Mouse (Mus musculus) lung, embryonic 15.5 days (tissue): Measurements from ENCODE around the gene Tcaf3. TPM values are rescaled to one million over a fixed set of nuclear protein-coding genes. Genes with fewer than 3 reads are reported as not detected.

ENCODE experiments used
- ATAC-seq: fragments of 200-750 bp; cut with Nextera tagmentation; 2 replicates; pipeline ENCODE4 v1.8.0; 2017; ENCODE audit warnings: moderate number of reproducible peaks, borderline replicate concordance; ENCODE audit not compliant: low FRiP score, low TSS enrichment; ENCODE audit errors: extremely low read depth
- H3K27ac ChIP-seq: fragments of 300-500 bp; sonication (generic); 2 replicates; pipeline ENCODE4 v1.5.1; 2015; ENCODE audit warnings: moderate library complexity, mild to moderate bottlenecking, inconsistent platforms
- H3K27me3 ChIP-seq: fragments of 300-500 bp; sonication (generic); 2 replicates; pipeline ENCODE4 v1.6.1; 2015; ENCODE audit warnings: inconsistent platforms
- H3K36me3 ChIP-seq: fragments of 300-500 bp; sonication (generic); 2 replicates; pipeline ENCODE4 v1.6.1; 2015; ENCODE audit warnings: inconsistent platforms
- H3K4me1 ChIP-seq: fragments of 300-500 bp; sonication (generic); 2 replicates; pipeline ENCODE4 v1.6.1; 2015; ENCODE audit warnings: inconsistent platforms
- H3K4me2 ChIP-seq: fragments of 300-500 bp; sonication (generic); 2 replicates; pipeline ENCODE4 v1.6.1; 2015; ENCODE audit warnings: inconsistent platforms, mild to moderate bottlenecking, moderate library complexity
- H3K4me3 ChIP-seq: fragments of 300-500 bp; sonication (generic); 2 replicates; pipeline ENCODE4 v1.5.1; 2015; ENCODE audit warnings: mild to moderate bottlenecking, inconsistent platforms
- H3K9ac ChIP-seq: fragments of 300-500 bp; sonication (generic); 2 replicates; pipeline ENCODE4 v1.6.1; 2015; ENCODE audit warnings: inconsistent platforms
- H3K9me3 ChIP-seq: fragments of 300-500 bp; sonication (generic); 2 replicates; pipeline ENCODE4 v1.6.1; 2016; ENCODE audit warnings: inconsistent platforms
- WGBS: fragments of 180-500 bp; shearing (Covaris S2); methylation state at CpG from one replicate; pipeline ENCODE4 v1.1.7; 2015; 5-methylcytosine and 5-hydroxymethylcytosine counted together
- polyA plus RNA-seq: library from polyadenylated mRNA; unstranded; fragments of >200 nt; fragmentation: Nextera tagmentation; extraction: Ambion mirVana; gene quantifications from 2 replicates; pipeline ENCODE4 v1.2.1, GENCODE M21; 2015

The Tcaf3 gene
- polyA plus RNA-seq, 1 experiment from 2014 or later, result not detected

- peaks cover 22% of the 10 kb centered on the region; the same call in 1 of the 2 replicates for H3K4me1 ChIP-seq
- H3K27me3 ChIP-seq, result no peaks in the 10 kb centered on the region
- no peak overlapping the region for H3K9ac ChIP-seq
- no peaks in the 10 kb centered on the region for H3K9me3 ChIP-seq
- H3K27ac ChIP-seq, result no peak overlapping the region
- H3K4me2 ChIP-seq, result no peak overlapping the region
- WGBS, result 88% methylated on average over 1 of the region's 1 CpGs
- ATAC-seq, result no peak
- no peaks in the 10 kb centered on the region for H3K36me3 ChIP-seq
- no peak overlapping the region for H3K4me3 ChIP-seq
Observed at GRCm38 (mm10) chr6:42540681-42541080, 56.8 kb downstream of the Tcaf3 start.

- Histone ChIP-seq H3K9ac (no peak overlapping the region), H3K4me3 (no peak overlapping the region), H3K27ac (no peak overlapping the region), H3K4me2 (no peak overlapping the region), H3K9me3 (no peaks in the 10 kb centered on the region), H3K36me3 (no peaks in the 10 kb centered on the region), H3K4me1 (peaks cover 13% of the 10 kb centered on the region; the same call in 1 of the 2 replicates), H3K27me3 (no peaks in the 10 kb centered on the region)
- 83% methylated on average over 1 of the region's 1 CpGs for WGBS
- ATAC-seq, result no peak
Observed at GRCm38 (mm10) chr6:42539711-42540110, 57.8 kb downstream of the Tcaf3 start.

Other genes starting within 250 kb of the Tcaf3 start
- gene Zyx, start 248.1 kb downstream of the Tcaf3 start, polyA plus RNA-seq, result 161 and 167 TPM in 2 replicates
- 14.2 and 16.9 TPM in 2 replicates for gene Epha1, start 224.4 kb downstream of the Tcaf3 start, polyA plus RNA-seq
- not detected in 2 replicates for gene Tas2r143, start 197.5 kb downstream of the Tcaf3 start, polyA plus RNA-seq
- not detected in 2 replicates for gene Tas2r135, start 192.3 kb downstream of the Tcaf3 start, polyA plus RNA-seq
- not detected in 2 replicates for gene Tas2r126, start 163.2 kb downstream of the Tcaf3 start, polyA plus RNA-seq
- not detected in 2 replicates for gene Olfr458, start 132.5 kb downstream of the Tcaf3 start, polyA plus RNA-seq
- not detected in 2 replicates for gene Olfr457, start 121.4 kb downstream of the Tcaf3 start, polyA plus RNA-seq
- 0.15 TPM in 1 of 2 replicates, not detected in the other for gene Olfr456, start 110.5 kb downstream of the Tcaf3 start, polyA plus RNA-seq
- not detected in 2 replicates for gene Olfr455, start 50.1 kb downstream of the Tcaf3 start, polyA plus RNA-seq
- gene Tcaf2, start 47.6 kb upstream of the Tcaf3 start, polyA plus RNA-seq, result 9.0 TPM in 2 replicates
- 74.2 and 75.9 TPM in 2 replicates for gene Tcaf1, start 112.4 kb upstream of the Tcaf3 start, polyA plus RNA-seq
- gene Olfr453, start 141.7 kb upstream of the Tcaf3 start, polyA plus RNA-seq, result not detected in 2 replicates
- not detected in 2 replicates for gene Olfr38, start 158.7 kb upstream of the Tcaf3 start, polyA plus RNA-seq
- gene Olfr452, start 187.4 kb upstream of the Tcaf3 start, polyA plus RNA-seq, result not detected in 2 replicates
- not detected in 2 replicates for gene Olfr450, start 214.2 kb upstream of the Tcaf3 start, polyA plus RNA-seq
- not detected in 2 replicates for gene Olfr449, start 236.7 kb upstream of the Tcaf3 start, polyA plus RNA-seq